Mouse (Mus musculus) right cerebral cortex, postnatal 10 days (tissue): ENCODE data around the gene Rhox7b.
"Not testable (repeated sequence)": the region's sequence is repeated elsewhere in the genome, so short reads cannot be mapped to it uniquely, and the experiment has no call there.

Source experiments
- DNase-seq, 2 experiments: peaks; one replicate each; pipeline ENCODE4 v3.0.0; 2021; ENCODE audit warnings: low spot score in 2 of 2

Rhox7b gene

DNA sequence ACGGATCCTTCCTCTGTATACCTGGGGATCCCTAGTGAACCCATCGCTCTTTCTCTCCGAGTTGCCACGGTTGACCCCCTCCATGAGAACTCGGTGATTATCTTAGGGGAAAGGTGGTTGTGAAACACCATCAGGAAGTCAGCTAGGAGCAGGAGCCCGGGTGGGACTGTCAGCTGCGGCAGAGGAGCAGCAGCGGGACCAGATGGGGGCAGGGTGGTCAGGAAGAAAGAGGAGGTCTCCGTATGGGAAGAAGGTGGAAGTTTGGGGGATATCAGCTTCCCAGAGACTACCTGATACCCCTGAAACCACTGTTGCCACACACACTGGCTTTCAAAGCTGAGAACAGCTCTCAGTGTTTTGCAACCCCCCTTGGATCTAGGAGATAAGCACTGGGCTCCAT lies at the start of gene Rhox7b:
Gene Rhox7b, minus strand, starts transcription at position 101 of the 400 bp plus-strand sequence.
- DNase-seq, result not testable (repeated sequence)

DNA sequence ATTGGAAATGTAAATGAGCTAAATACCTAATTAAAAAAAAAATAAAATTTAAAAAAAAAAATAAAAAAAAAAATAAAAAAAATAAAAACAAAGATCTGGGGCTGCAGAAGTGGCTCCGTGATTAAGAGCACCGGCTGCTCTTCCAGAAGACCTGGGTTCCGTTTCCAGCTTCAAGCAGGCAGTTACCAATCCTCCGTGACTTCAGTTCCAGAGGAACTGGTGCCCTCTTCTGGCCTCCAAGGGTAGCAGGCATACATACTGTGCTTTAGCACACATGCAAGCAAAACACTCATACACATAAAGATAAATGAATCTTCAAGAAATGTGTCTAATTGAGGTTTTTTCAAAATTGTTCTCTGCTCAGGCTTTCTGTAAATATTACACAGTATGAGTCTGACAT lies 19.3 kb upstream of the Rhox7b start:
- no peak for DNase-seq

DNA sequence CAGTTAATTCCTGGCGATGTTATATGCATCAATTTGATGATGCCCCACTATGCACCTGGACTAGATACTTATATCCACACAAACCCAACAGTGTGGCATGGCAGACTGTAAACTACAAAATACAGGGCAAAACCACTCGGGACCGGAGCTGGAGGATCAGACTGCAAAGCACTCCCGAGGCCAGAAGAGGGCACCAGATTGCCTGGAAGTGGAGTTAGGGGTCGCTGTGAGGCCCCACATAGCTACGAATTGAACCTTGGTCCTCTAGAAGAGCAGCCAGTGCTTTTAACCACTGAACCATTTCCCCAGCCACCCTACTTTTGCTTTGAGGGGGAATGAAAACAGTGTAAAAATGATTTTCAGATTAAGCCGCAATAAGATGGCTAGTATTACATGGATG lies 11.5 kb upstream of the Rhox7b start:
- DNase-seq, result no peak

DNA sequence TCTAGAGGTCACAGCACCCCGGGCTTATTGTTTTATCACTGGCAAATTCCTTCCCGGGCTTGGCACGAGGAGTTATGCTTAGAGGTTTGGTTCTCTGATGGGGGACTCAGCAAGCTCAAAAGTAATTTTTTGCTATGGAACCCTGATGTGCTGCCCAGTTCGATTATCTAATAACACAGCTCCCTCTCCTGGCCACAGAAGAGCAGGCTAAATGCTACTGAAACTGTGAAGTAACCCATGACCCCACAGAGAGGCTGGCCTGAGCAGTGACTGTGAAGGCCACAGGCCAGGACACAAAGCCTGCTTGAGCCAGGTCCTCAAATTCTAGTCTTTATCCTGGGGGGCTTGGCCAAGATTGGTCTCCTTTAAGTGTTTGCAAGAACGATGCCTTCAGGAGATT lies 6.7 kb upstream of the Rhox7b start:
- peak in 1 of 2 experiments; percentile 18 for DNase-seq

DNA sequence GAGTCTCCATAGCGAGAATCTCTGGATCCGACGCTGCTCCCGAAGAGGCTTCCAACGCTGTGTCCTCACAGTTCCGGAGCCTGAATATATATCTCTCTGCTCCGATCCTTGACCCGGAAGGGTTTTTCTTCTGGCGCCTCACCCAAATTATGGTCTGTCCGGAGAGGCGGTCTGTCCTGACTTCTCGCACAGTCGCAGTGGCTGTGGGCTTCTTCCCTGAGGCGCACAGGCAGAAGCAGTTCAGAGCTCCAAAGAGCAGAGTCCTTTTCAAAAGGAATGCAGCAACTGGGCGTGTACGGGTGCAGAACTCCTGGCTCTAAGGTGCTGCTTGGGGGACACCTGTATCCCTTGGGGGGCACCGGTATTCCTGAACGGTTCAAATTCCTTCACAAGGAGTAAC lies 4.6 kb upstream of the Rhox7b start, which contains the start of gene Rhox9:
Gene Rhox9, minus strand, starts transcription at position 101 of the 400 bp plus-strand sequence.
- DNase-seq, result not testable (repeated sequence)

DNA sequence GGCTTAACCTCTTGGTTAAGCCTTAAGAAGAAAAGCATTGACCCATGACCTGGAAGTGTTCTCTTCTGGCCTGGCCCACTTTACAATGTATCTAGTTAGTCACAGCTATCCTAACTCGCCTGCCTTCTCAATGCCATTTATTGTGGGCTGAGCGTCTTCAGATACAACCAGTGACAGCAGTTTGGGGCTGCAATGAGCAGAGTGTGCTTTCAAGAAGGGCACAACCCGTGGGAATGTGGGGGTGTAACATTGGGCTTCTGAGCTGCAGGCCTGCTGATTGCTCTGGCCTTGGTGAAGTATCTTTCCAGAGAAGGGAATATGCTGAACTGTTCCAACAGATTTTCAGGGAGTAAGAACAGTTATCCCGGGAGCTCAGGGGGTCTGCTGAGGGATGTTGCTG lies 18.2 kb downstream of the Rhox7b start, which contains the start of gene Rhox8:
Gene Rhox8, minus strand, starts transcription at position 101 of the 400 bp plus-strand sequence.
- DNase-seq, result no peak

DNA sequence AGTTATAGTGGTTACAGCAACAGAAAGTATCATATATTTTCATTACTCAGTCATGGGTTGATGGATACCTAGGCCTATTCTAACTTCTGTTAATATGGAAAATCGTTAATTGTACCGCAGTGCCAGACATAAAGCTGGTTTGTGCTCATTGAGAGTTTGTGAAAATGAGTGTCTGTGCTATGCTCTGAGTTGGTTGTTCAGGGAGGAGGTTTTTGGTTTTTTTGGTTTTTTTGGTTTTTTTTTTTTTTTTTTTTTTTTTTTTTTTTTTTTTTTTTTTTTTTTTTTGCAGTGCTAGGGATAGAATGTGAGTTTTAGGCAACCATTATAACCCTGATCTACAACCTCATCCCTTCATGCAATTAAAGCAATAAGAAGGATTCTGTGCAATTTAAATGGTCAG lies 25.4 kb downstream of the Rhox7b start:
- DNase-seq, result no peak
